Mouse (Mus musculus) layer of hippocampus, adult 8-10 months (tissue): ENCODE data around the gene Zc3h13. TPM values are rescaled to one million over a fixed set of nuclear protein-coding genes. Genes with fewer than 3 reads are reported as not detected.

Experiments
- DNase-seq, 2 experiments: peaks; one replicate each; pipeline ENCODE4 v3.0.0; 2022; ENCODE audit warnings: low spot score in 2 of 2
- microRNA-seq, 2 experiments: library from miRNA; unstranded; fragments of <30 nt; microRNA quantifications; one replicate each; pipeline ENCODE4 v1.2.0; 2022
- total RNA-seq, 4 experiments: library from RNA; stranded (reverse); gene quantifications; 2 replicates each; pipeline ENCODE4 v1.2.4; 2022

The Zc3h13 gene
- total RNA-seq, 4 experiments from 2014 or later = 44.6 to 55.0 (median 47.8) TPM

DNA sequence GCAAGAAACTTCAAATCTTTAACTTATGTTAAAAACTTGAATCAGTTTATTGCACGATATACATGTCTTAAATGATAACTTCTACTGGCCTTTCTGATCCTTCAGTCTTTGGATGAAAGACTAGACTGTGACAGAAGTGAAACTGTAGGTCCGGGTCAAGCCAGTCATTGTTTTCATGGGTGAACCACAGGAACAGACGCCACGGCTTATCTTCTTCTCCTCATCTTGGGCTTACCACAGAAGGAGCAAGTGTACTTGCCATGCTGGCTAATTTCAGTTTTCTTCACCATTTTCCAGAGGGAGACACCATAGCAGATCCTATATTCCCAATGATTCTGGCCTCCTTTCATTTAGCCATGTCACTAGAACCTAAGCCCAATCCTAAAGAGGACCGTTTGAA lies 36.1 kb downstream of the Zc3h13 start:
- no peak for DNase-seq

DNA sequence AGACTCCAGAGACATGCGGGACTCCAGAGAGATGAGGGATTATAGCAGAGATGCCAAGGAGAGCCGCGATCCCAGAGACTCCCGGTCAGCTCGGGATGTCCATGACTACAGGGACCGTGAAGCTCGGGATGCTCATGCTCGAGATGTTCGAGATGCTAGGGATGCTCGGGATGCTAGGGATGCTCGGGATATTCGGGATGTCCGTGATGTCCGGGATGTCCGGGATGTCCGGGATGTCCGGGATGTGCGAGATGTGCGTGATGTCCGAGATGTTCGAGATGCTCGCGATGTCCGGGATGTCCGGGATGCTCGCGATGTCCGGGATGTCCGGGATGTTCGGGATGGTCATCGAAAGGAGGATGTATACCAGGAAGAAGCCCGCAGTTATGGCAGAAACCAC lies 39.2 kb downstream of the Zc3h13 start:
- DNase-seq = no peak

DNA sequence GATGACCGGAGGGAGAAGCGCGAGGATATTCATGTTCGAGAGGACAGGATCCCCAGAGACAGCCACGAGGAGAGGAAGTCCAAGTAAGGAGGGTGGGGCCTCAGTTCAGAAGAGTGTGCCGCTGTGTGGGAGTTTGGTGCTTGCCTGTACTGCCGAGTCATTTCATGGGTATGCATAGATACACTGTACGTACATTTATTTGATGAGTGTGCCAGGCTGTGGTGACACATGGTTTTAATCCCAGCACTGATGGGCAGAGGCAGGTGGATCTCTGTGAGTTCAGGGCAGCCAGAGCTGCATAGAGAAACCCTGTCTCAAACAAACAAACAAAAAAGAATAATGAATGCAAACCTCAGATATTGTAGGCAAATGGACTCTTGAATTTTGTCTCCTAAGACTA lies 43.9 kb downstream of the Zc3h13 start:
- DNase-seq = no peak

DNA sequence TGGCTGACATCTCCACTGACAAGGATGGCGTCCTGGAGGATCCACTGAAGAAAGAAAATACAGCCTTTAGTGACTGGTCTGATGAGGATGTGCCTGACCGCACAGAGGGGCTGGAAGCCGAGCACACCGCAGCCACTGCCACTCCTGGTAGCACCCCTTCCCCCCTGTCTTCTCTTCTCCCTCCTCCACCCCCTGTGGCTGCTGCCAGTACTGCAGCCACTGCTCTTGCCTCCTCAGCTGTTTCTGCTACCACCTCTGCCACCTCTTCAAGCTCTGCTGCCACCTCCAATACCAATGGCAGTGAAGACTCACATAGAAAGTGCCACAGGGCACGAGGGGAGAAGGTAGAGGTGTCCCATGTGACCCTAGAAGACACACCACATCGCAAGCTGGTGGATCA lies 46.4 kb downstream of the Zc3h13 start:
- DNase-seq = no peak

DNA sequence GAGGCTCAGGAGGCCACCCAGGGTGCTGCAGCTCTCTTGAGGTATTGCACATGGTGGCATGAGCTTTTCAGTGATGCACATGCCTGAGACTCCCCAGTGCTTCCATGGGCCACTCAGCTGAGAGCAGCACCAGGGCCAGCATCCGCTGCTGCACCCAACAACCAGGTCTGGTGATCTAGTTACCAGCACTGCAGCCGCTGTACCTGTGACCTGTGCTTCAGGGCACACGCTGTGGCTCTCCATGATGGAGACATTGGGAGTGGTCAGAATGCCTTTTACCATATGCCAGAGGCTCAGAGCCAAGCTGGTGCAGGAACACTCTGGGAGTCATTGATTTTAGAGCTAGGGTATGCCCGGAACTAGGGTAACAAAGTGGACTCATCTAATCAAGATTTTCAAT lies 50.1 kb downstream of the Zc3h13 start:
- no peak for DNase-seq

DNA sequence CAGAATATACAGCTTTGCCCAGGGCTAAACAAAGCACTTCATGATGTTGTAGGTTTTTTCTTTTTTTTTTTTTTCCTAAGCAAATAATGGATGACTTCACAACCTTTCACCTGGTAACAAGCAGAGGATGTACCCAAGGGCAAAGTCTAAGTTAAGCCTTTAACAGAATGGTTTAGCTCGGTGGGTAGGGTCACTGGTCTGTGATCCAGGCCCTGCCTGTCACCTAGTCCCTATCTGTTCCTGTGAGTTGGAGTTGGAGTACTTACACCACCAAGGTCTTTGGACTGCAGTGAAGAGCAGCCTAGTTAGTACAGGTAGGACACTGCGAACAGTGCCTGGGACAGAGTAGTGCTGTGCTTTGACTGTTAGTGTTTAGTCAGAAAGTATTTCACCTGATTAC lies 53.7 kb downstream of the Zc3h13 start:
- DNase-seq = no peak

DNA sequence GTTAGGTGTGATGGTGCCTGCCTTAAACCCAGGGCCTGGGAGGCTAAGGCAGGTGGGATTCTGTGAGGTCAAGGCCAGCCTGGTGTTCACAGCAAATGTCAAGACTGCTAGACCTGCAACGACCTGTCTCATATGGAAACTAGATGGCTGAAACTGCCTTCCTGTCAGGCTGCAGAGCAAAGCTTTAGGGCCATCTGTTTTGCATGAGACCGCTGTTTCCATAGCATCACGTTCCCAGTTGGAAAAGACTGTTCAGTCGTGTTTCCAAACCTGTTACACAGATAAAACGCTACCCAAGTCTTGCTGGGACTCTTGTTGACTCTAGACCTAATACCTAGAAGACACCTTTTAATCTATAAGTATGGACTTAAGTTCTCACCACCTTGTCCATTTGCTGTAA lies 61.9 kb downstream of the Zc3h13 start:
- no peak for DNase-seq

DNA sequence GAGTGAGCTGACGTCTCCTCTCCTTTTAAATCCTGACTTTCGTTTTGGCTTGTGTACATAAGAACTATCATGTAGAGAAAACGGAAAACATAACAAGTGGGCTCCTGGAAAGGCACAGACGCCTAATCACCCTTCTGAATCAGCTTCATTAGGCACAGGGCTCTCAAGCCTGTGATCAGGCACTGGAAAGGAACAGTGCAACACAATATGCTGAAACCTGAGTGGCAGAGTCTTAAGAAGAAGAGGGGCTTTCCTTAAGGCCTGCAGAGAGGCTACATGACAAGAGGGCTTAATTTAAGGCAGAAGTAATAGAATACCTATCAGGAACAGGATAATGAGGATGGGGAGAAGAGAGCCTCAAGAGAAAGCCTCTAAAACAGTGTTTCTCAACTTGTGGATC lies 67.5 kb downstream of the Zc3h13 start:
- DNase-seq = no peak

DNA sequence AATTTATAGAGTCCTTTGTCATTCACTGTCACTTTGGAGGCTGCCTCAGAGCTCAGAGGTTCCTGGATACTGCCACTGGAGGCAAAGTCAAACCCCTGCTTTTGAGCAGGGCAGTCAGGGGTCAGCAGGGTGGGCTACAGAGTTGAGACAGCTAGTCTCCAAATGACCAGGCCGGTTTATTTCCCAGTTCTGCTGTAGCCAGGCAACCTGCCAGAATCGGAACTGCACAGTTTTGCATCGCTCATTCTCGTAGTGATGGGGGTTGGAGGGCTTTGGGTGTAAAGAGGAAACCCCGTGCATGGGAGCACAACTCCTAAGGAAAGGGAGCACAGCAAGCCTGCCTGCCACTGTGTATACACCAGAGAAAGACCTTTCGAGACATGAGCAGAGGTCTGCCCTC lies 79.1 kb downstream of the Zc3h13 start:
- no peak for DNase-seq

DNA sequence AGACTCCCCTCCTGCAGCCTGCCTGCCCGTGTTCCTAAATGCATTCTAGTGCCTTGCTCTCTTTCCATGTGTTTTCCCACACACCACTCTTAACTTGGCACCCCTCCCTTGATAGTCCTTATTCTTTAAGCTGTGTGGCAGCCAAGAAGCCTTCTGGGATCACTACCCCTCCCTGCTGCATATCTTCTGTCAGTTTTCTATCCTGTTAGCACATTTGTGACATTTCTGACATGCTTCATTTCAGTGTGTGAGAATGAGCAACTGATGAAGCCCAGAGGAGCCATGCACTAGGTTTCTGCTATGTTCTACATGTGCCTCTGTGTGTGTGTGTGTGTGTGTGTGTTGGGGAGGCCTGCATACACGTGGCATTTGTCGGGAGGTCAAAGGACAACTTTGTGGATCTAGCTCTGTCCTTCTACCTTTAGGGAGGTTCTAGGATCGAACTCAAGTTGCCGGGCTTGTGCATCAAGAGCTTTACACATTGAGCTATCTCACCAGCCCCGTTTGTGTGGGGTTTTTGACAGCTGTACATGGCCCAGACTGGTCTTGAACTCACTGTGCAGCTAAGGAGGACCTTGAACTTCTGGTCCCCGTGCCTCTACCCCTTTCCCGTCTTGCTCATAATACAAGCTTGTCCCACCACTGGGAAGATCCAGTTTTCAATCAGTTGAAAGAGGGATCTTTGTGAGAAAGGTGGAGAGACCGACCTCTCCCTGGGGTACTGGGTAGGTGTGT lies 81.3 kb downstream of the Zc3h13 start:
- no peak for DNase-seq

DNA sequence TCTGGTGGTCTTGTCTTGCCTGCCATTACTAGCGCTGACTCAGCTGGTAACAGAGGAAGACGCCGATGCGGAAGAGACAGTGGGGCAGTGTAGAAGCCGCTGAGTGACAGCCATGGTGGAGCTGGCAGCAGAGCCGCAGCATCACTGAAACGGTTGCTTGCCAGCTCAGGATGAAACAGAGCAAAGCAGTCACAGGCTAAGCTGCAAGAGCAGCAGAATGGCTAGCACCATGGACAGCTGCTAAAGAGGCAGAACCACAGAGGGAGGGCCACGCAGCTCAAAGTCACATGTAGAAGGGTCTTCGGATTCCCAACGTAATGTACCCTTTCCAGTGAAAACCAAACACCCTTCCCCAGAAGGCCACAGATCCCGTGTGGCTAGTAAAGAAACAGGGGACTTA lies 82.6 kb downstream of the Zc3h13 start:
- peak in 1 of 2 experiments; percentile 14 for DNase-seq

DNA sequence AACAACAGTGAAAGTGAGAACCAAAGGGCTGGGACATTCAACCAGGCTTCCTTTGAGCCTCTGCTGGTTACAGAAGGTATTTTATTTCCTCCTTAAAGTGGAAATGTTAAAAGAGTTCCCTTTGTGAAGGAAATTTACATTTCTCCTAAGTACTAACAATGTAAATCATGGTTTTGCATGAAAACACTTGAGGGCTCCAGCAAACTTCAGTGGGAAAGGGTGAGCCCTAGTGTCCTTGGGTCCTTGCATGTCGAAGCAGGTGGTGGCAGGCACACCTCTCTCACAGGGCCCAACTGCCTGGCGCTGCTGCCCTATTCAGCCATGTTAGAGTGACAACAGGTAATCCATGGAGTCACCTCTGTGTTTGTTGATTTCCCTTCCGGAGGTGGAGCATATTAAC lies 83.3 kb downstream of the Zc3h13 start:
- no peak for DNase-seq

DNA sequence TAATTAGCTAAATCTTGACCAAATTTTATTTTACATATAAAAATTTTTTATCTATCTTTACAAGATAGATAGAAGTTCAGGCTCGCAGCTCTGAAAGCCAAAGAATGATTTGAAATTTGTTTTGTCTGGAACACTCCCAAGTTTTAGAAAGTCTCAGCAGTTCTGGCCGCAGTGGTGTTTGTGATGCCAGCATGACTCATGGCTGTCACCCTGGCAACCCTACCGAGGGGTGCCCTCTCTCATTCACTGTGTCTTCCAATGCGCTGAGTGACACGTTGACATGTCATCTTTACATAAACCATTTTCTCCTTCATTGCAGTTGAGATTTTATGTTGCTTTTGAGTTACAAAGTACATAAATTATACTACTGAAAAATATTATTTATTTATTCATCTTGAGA lies 85.7 kb downstream of the Zc3h13 start:
- peak in 1 of 2 experiments; percentile 32 for DNase-seq

DNA sequence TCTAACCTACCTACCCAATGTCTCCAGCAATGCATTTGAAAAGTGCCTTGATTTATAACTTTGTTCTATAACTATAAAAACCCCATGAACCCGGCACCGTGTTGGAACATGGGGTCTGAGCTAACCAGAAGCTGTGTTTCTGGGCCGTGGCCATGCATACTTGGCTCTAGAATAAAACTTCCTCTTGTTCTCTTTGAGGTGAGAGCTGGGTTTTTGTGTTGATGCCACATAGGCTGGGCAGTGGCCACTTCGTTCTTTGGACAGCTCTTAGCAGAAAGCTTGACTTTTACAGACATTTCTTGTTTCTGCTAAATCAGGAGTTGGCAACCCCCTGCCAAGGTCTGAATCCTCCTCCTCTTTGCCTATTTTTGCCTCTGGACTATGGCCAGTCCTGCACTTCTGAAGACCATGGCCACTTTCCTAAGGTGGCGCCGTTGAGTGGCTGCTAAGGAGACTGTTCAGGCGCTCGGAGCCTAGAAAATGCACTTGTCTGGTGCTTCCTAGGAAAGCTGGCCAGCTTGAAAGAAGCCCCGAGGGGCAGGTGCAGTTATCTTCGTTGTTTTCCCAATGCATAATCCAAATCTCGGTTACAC lies 90.9 kb downstream of the Zc3h13 start:
- peak; percentile 14 to 24 for DNase-seq

DNA sequence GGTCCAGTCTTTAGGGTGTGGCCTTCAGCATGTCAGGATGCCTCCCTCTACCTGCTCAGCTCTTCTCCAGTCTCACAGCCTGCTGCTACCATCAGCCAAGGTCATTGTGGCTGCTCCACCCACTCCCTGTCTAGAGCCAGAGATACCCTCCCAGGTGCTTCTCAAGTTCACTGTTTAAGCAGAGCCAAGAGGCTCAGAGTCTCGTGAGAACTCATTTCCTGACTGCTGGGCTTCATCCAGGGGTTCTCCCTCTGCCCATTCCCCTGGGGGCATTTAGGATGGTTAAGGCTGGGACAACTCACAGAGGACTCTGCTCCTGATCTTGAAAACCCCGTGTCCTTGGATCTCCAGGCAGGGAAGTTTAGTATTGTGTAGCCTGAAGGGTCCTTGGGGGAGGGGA lies 92.1 kb downstream of the Zc3h13 start:
- no peak for DNase-seq

DNA sequence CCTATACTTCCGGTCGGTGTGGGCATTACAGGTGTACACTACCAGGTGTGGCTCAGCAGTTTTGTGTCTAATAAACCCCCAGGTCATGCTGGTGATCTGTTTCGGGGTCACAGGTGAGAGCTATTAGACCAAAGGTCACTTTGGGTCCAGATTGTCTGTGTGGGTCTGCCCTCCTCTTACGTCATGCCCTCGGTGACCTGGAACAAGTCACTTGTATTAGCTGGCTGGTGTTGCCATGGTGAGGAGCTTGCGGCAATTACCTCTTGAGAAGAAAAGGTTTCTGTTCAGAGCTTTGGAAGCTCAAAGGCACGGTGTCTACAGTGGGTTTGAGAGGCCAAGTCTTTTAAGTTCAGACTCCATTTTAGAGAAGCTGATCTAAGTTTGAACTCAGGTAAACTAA lies 93.4 kb downstream of the Zc3h13 start:
- DNase-seq = no peak

Small RNAs within 50 kb of the gene (microRNA-seq; reads per million reads assigned to microRNA genes)
- 0 reads per million in 2 experiments for gene Gm44482

Other genes with a start within 250 kb of the Zc3h13 start
- not detected for gene Lrrc63, start 153.5 kb upstream of the Zc3h13 start, total RNA-seq
- gene Lcp1, start 153.3 kb upstream of the Zc3h13 start, total RNA-seq = 10 to 100 TPM in 2 of 4 experiments, 1 to 10 TPM in 2; 5.1 to 23.3 (median 13.0) TPM
- not detected for gene Cpb2, start 42.1 kb upstream of the Zc3h13 start, total RNA-seq
- 1 to 10 TPM; 6.9 to 8.0 (median 7.8) TPM for gene Siah3, start 171.6 kb downstream of the Zc3h13 start, total RNA-seq